Mouse (Mus musculus): ENCODE measurements at regions not wholly inside any gene's neighbourhood (a gene's known extent, or its start where the extent isn't known, plus 50 kb on each side); places are given as distances from the start of the nearest gene placed in this dataset.

DNA sequence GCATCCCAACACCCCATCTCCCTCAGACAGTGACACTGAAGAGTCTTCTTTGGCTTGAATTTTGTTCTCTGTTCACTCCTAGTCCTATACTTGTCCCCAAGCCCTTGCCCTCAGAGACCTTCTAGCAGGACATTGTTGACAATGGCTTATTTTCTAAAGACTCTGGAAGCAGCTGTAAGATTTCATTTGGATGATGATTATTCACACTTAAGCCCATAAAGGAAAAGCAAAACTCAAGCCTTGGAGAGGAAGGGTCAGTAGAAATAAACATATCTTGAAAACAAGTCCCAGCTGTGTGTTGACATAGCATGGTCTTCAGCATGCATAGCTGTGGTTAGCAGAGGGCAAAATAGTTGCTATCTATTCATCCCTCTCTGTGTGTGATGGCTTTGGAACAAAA lies 59.9 kb upstream of the Cdh11 start:
- no peak for DNase-seq (ENCODE audit: low read depth, low spot score)

DNA sequence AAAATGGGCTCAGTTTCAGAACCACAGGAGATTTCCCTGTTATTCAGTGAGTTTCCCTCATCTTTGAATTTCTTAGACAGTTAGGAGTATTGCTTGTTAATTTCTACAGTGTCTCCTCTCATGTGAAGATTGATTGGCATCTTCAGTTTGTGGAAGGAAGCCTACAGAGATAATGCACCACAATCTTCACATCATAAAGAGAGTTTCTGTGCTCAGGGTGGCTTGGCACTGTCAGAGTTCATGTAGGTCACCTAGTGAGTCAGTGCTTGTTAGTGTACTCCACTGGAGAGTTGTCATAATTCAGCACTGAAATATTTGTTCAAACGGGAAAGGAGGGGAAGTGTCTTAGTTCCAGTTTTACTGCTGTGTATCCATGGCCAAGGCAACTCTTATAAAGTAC lies 74.6 kb upstream of the Cdh11 start:
- DNase-seq (ENCODE audit: low read depth, low spot score): no peak

DNA sequence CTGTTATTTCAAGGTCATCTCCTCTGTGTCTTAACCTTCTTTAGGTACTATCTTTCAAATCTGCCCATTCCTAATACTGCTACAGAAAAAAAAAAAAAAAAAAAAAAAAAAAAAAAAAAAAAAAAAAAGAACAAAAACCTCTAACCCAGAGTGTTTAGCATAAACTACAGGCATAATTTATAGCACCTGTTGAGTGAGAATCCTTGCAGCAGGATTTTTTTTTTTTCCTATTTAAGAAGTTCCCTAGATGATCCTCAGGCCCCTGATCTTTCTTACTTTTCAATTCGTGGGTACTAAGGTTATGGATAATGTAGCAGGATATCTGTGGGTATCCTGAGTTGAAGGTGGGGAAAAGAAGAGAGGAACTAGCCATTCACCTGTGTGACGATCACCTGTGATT lies 114.1 kb upstream of the Cdh11 start:
- no peak for DNase-seq (ENCODE audit: low read depth, low spot score)

DNA sequence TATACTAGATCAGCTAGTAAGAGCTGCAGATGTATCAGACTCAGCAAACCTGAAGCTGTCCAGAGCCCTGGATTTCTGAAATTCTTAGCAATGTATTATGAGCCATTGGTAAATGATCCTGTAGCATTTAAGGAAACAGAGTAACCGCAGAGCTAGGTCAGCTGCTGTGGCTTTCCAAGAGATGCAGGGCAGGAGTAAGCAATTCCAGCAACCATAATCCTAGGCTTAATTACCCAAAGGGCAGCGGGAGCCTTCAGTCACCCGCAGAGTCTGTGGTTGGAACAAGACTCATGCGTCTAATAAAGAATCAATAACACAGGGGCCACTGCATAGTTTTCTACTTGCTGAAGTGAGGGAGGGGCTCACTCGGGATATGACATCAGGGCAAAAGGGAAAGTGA lies 115.2 kb upstream of the Cdh11 start:
- no peak for DNase-seq (ENCODE audit: low read depth, low spot score)

DNA sequence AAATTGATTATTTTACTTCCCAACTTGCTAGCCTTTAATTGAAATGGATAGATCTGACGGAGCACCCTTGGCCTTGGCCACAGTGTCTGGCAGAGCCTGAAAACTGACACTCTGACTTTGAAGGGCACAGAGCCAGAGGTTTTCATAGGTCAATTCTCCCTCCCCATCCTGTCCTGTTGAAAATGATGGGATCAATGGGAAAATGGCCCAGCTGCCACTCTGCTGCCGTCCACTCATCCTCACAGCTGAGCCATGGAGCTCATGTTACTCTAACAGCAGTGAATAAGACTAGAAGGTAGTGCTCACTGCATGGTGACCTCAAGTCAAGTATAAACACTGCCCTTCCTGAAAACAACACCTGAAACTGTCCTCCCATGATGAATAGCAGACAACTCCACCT lies 122.0 kb upstream of the Cdh11 start:
- DNase-seq (ENCODE audit: low read depth, low spot score): no peak

DNA sequence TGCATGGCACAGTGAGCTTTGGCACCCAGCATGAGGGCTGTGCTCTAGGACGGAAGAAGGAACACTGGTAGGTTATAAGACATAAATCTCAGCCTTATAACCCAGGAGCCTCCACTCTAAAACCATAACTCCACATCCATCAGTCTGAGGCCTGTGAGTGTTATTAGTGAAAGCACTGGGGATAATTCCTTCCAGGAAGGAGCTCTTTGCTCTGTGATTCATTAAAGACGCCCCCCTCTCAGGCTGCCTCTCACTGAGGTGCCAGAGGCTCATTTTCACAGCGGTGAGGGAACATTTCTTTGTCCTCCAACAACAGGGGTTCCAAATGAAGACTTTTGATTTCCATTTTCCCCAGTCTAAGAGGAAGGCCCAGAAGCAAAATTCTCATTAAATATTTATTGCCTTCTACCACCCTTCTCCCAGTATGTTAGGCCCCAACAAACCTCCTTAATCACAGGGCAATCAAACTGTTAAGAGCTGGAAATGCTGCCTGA lies 145.9 kb upstream of the Cdh11 start:
- no peak for DNase-seq (ENCODE audit: low read depth, low spot score)

DNA sequence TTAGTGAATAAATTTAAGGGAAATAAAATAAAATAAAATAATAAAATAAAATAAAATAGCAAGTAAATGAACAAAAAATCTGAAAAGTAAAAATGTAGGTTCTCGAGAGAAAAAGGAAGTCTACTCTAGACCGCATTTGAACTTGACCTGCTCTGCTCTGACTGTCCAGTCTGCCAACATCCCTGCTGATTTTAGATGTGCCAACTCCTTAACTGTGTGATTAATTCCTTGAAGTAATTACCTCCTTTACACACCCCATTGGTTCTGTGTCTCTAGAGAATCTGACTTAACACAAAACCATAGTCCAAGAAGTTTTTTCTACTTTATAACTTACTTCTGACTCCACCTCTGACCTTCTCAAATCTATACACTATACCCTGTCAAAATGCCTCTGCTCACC lies 153.3 kb upstream of the Cdh11 start:
- DNase-seq (ENCODE audit: low read depth, low spot score): no peak

DNA sequence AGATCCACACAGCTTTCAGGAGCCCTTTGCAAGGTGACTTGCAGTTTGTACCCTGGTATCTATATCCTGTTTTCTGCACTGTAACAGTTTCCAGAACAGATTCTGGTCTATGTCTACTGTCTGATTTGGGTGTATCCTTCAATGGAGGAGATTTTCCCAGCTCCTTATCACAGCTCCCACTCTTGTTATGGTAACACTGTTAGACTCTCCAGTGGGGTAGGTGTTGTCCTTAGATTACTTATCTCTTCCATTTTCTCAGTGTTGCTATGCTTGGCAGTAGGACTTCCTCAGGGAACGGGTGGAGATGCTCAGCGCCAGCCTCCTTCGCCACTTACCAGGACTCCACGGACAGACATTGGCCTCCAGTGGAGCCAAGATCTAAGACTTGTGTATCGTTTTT lies 160.1 kb upstream of the Cdh11 start:
- no peak for DNase-seq (ENCODE audit: low read depth, low spot score)

DNA sequence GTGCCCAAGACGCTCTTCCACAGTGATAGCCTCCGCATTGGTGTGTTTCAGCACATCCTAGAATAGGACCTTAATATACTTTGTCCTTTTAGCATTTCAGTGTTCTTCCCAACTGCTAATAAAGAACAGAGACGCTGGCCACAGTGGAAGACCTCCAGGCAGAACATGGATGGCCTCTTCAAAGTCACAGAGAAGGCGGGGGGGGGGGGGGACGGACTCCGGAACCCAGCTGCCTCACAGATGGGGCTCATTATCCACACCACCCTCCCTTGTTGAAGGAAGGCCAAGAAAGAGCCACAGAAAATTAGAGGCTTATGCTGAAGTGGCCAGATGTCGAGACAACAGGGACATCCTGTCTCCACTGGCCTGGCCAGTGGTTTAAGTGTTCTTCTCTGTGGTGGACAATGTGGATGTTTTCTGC lies 192.7 kb upstream of the Cdh11 start:
- no peak for DNase-seq (ENCODE audit: low read depth, low spot score)

DNA sequence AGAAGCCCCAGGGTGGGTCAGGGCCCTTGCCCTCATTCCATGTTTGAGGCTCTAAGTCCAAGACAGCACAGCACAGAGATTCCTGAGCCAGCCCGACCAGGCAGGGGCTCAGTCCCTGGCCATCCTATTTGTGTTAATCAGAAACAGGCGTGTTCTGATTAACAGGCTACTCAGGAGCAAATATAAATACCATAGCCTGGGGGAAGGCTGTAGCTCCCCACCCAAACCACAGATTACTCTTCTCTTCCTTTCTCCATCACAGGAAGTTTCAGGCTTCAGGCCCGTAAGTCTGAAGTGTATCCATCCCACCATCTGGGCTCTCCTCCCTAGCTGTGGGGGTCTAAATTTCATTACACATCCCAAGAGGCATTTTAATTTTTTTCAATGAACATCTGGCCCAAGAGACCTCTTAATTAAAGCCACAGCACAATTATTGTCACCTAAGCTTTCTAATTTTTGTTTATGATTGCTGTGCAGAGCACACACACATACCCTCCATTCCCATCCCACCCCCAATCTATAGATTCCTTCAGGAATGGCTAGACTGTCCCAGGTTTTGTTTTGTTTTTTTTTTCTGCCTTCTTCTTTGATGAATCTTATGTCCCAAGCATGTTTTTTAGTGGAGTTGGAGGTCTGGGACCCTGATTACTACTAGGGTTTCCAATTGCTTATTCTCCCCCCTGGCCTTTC lies 197.9 kb upstream of the Cdh11 start:
- no peak for DNase-seq (ENCODE audit: low read depth, low spot score)

DNA sequence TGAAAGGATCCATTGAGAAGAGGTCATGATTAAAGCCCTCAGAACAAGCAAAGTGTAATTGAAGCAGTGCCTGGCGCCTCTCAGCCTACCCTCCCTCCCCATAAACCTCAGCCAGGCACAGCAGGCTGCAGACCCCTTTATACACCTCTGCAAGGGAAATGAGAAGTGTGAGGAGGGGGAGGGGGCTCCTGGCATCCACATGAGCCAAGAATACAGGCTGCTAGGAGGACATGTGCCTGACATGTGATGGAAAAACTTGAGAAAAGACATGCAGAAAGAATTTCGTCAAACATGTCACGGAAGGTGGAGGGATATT lies 198.4 kb upstream of the Cdh11 start:
- no peak for DNase-seq (ENCODE audit: low read depth, low spot score)

DNA sequence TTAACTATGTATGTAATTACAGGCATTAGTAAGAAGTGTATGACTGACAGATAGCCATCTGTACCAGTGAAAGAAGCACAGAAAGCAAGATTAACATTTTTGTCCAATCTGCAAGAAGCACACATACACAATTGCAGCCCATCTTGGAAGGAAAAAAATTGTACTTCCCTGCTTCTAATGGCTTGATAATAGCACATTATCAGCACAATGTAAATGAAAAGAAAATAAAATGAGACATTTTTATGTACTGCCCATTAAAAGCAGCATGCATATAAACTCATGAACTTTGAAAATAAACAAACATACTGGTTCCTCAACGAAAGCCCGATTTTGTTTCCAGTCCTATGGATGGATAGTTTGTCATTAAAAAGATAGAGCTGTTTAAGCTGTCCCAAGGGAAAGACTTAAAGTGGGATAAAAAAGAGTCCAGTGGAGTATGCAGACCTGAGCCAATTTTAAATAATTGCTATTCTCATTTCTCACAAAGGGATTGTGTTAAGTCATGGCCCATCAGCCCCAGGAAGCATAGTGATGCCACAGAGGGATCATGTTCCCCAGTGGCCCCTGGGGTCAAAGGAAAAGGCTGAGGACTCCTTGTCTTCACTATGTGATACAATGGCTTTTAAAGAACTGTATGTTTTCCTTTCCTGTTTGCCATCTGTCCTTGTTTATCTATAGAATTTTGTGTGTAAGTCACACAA lies 222.0 kb upstream of the Cdh11 start:
- no peak for DNase-seq (ENCODE audit: low read depth, low spot score)

DNA sequence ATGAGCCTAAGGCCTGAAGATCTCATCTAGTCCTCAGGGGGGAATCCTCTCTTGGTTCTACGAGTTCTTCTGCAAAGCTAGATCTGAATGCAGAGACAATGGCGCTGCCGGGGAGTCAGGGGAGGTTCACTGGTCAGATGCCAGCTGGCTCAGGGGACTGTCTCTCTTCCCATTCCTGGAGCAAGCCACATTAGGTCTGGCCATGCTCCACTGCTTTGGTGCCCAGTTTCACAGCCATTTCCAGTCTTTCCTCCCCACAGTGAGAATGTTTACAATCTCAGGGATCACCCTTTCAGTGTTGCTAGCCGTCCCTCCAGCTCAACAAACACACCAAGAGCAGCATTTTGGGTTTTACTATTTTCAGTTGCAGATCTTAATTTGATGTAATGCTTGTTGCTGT lies 233.7 kb upstream of the Cdh11 start:
- DNase-seq (ENCODE audit: low read depth, low spot score): no peak

DNA sequence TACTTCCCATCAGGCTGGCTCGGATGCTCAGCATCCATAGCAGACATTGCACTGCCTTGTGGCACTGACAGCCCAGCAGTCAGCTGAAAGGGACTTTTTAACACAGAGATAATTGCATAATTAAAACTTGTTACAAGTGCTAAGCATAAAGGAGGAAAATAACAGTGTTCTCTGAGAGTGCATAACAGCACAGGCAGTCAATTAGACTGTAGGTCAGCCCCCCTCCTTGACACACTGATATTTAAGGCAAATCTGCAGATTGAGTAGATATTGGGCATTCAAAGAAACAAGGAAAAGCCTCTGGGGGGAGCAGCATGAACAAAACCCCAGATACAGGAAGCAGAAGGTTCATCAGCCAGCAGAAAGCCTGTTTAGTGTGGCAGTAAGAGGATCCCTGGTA lies 237.8 kb upstream of the Cdh11 start:
- no peak for DNase-seq (ENCODE audit: low read depth, low spot score)

DNA sequence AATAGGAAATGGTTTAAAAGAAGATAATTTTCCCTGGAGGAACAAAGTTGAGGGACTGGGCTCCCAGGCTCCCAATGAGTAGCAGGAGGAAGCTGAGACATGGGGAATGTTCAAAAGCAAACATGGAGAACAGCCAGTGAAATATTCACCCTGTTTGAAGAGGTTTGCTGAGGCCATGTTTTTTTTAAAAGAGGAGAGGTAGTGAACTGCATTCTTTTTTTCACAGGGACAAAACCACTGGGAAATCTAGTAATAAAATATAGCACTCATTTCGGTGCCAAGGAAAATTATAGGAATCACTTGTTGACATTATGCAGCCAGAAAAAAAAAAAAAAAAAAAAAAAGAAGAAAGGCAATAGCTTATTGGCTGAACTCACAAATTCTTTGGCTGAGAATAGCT lies 246.3 kb upstream of the Cdh11 start:
- DNase-seq (ENCODE audit: low read depth, low spot score): no peak

DNA sequence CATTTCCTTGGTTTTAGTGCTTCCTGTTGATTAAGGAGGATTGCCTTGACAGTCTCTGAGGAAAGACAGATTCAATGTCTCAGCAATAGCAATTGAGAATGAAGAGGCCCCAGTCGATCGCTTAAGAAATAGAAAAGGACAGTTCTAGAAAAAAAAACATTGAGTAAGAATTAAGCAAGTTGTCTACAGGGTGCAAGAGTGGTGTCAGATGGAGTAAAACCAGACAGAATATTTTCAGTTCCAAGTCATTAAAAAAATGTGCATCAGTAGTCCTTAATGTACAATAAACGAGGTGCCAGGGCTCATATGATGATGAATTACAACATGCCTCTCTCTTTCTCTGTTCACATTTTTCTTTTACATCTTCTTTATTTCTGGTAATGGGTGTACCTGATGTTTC lies 248.5 kb upstream of the Cdh11 start:
- no peak for DNase-seq (ENCODE audit: low read depth, low spot score)

DNA sequence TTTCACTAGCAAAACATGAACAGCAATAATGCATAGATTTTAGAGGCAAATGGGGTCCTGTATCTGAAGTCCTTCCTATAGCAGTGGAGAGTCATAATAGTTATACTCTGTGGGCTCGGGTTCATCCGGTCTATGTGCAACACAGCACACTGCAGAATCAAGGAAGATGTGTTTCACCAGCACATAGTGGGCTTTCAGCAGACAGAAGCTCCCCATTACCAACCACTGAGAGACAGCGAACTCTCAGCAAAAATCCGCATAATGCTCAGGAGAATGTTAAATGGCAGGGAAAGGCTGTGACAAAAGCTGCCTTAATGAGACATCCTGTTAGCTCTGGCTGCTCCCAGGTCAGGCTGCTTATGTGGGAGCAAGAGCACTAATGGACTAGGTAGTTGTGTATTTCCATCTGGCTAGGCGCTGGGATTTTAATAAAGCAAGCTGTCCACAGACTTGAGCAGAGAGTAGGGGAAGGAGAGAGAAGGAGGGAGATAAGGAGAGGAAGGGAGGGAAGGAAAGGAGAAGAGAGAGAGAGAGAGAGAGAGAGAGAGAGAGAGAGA lies 286.7 kb upstream of the Cdh11 start:
- DNase-seq (ENCODE audit: low read depth, low spot score): no peak

DNA sequence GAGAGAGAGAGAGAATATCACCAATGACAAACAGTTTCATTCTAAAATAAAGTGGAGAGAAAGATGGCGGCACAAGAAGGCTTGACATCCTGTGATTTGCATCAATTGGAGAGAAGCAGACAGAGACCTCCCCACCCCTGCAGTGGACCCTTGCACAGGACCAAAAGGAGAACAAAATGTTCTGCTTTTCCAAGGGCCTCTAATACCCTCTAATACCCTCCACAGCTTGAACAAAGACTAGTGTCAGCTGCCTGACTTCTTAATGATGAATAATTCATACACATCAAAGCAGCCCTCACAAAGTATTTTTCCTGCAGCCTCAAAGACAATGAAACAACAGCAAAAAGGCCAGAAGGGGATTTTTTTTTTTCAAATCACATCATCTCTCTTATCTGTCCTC lies 287.2 kb upstream of the Cdh11 start:
- no peak for DNase-seq (ENCODE audit: low read depth, low spot score)

DNA sequence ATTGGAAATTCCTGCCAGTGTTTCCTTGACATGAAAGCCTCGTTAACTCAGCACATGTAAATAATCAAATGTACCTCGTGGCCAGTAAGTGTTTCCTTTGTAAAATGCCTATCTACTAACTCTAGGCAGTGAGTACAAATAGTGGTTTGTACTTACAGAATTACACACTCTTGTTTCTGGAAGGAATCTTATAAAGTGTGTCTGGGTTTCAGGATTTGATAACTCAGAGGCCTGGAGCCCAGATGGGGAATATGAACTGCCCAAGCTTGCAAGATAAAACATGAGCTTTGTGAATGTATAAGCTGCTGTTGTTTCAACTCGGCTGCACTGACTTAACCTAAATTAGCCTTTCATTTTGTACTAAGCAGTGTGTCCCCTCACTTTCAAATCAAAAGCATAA lies 293.1 kb upstream of the Cdh11 start:
- no peak for DNase-seq (ENCODE audit: low read depth, low spot score)

DNA sequence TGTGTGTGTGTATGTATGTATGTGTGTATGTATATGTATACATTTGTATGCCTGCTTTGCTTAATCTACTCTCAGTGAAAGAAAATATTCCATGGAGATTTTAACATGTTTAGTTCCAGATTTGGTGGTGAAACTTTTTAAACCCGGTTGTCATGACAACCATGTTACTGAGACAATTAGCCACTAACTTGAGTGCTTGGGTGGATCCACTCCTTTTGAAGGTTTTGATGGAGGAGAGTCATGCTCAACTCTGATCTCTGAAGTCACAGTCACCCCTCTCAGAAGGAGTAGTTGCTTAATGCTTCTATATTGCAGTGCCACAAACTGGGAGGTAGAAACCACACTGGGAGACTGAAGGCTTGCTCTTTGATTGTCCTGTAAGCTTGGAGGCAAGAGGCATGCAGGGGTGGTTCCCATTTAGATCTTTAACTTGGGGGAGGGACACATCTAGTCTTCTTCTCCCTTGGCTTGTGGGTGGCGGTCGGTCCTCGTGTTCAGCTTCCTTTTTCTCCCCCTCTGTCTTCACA lies 301.6 kb upstream of the Cdh11 start:
- DNase-seq (ENCODE audit: low read depth, low spot score): no peak

DNA sequence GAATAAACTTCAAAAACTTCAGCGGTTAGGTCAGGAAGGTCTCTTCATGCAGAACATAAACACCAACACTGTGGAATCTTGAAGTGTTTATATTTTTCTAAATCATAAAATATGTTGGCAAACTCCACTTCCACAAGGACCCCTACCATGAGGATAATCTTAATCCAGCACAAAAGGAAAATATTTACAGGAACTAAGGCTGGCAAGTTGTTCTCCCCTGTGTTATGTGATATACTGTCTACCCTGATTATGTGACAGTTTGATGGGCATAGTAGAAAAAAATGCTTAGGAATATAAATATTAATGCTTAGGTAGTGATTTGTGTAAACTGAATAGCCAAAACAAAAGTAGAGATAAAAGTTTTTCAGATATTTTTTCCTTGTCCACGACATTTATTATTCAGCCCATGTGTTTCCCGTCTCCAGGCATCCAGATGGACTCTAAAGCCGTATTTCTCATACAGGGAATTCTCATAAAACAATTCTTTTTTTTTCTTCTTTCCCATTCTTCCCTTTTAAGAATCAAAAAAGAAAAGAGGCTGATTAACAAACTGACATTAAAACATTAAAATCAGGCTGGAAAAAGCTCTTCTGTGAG lies 311.2 kb upstream of the Cdh11 start:
- DNase-seq (ENCODE audit: low read depth, low spot score): no peak

DNA sequence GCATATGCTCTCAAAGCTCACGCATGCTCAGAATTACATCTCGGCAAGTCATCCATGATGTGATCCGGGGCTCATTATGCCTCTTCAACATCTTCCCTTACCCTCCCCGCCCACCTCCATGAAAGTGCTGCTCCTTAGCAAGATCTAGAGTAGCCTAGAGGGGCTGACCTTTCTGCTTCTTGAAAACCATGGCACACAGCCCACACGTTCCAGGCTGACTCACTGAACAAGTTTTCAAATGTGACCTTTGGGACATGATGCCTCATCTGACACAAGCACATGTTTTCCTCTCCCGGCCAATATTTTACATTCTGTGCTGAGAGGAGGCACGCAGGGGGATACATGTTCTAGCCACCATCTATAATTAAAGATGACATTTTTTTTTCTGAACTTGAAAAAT lies 340.1 kb upstream of the Cdh11 start:
- DNase-seq (ENCODE audit: low read depth, low spot score): no peak

DNA sequence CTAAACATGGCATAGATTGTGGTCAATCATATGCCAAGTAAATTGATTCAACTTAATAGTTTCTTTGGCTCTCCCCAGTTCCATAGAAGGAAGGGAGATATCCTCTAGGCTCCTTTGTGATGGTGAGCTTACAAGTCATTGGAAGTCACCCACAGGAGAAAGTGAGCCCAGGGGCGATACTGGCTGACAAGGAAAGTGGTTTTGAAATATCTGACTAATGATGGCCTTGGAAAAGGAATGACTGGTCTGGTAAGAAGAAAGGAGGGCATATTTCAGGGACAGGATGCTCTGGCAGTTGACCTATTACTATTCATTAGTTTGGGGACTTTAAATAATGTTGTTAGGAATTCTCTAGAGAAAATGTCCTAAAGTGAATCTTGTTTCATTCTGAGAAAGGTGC lies 352.7 kb upstream of the Cdh11 start:
- no peak for DNase-seq (ENCODE audit: low read depth, low spot score)

Measured in CD4-positive helper T cell, adult 2 months (primary cell).